ENCODE assay signal across 28 mouse cellular contexts in the genomic region with DNA sequence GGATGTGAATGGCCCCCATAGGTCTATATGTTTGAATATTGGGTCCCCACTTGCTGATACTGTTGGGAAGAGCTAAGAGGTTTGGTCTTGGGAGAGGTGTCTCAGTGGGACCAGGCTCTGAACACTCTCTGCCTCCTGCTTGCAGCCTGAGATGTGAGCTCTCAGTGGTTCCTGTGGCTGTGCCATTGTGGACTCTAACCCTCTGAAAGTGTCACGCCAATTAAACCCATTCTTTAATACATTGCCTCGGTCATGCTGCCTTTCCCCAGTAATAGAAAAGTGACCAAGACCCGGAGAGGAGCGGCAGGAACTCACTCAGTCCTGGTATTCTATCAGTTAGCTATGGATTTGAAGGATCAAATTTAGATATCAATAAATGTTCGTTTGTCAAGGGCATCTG. TPM values are rescaled to one million over a fixed set of nuclear protein-coding genes. Genes with fewer than 3 reads are reported as not detected.
A peak's percentile ranks its signal among the peaks of the same experiment; 100 is the strongest.
DNase-seq lines count a peak whose midpoint lies in the region; ATAC-seq lines count a peak whose summit lies in the region.
"Had no signal": no experiment of that assay in that cellular context is flagged by ENCODE, and none has a peak within 500 bp of the region (broad histone marks: within the 10 kb centered on the region; RNA-seq: fewer than 3 reads in every experiment).

No protein-coding gene starts in this region.

- H3K36me3 ChIP-seq in midbrain, embryonic 11.5 days (ENCODE audit: control insufficient read depth, insufficient read depth, low read length) = no peaks in the 10 kb centered on the region
- H3K36me3 ChIP-seq in midbrain, embryonic 13.5 days = no peaks in the 10 kb centered on the region
- no peaks in the 10 kb centered on the region for H3K36me3 ChIP-seq in kidney, embryonic 16.5 days (ENCODE audit: insufficient read depth, low read length)
- H3K36me3 ChIP-seq: embryonic facial prominence, embryonic 12.5 days; embryonic facial prominence, embryonic 15.5 days; G1E; heart, embryonic 12.5 days; heart, embryonic 15.5 days had no signal

- no peak overlapping the region for H3K4me3 ChIP-seq in midbrain, embryonic 11.5 days (ENCODE audit: low read depth, low read length)
- H3K4me3 ChIP-seq in midbrain, embryonic 13.5 days (replicated peaks) = no peak overlapping the region
- H3K4me3 ChIP-seq in kidney, embryonic 16.5 days (ENCODE audit: low read length) = no peak overlapping the region
- H3K4me3 ChIP-seq: embryonic facial prominence, embryonic 12.5 days; embryonic facial prominence, embryonic 15.5 days; gastrocnemius, adult 2 months; heart, embryonic 12.5 days; heart, embryonic 15.5 days had no signal

- DNase-seq in heart, adult 11 months = peak; percentile 66
- no peak for DNase-seq in heart, postnatal 10 days
- DNase-seq in midbrain, embryonic 11.5 days (ENCODE audit: low spot score, missing footprints) = no peak
- peak; percentile 31 for DNase-seq in embryo, embryonic 10.5 days (ENCODE audit: low spot score)
- DNase-seq: adrenal gland, postnatal 10 days; adrenal gland, postnatal 36 days; B cell, adult 2 months; cerebellum, adult 18-20 months; cerebellum, adult 9-10 months; cerebellum, postnatal 14 days; forebrain, postnatal 0 days; gastrocnemius, adult 2 months; gastrocnemius, postnatal 14 days; heart, adult 18-20 months; heart, postnatal 14 days; heart, postnatal 4 days had no signal

- WGBS in midbrain, embryonic 11.5 days = 51% methylated on average over 5 of the region's 5 CpGs
- 46% methylated on average over 5 of the region's 5 CpGs for WGBS in midbrain, embryonic 13.5 days
- 89% methylated on average over 5 of the region's 5 CpGs for whole genome bisulfite sequencing in kidney, embryonic 16.5 days

- ATAC-seq in midbrain, embryonic 11.5 days (ENCODE audit: low FRiP score) = peak; percentile 40; the same call in 1 of the 2 replicates
- ATAC-seq in midbrain, embryonic 13.5 days = no peak
- ATAC-seq in kidney, embryonic 16.5 days (ENCODE audit: low FRiP score, low TSS enrichment) = no peak
- ATAC-seq: forebrain, embryonic 14.5 days; forebrain, postnatal 0 days; intestine, postnatal 0 days; Patski had no signal

- no peaks in the 10 kb centered on the region for H3K27me3 ChIP-seq in midbrain, embryonic 11.5 days (ENCODE audit: control insufficient read depth, insufficient read depth, low read length)
- H3K27me3 ChIP-seq in midbrain, embryonic 13.5 days = no peaks in the 10 kb centered on the region
- no peaks in the 10 kb centered on the region for H3K27me3 ChIP-seq in kidney, embryonic 16.5 days (ENCODE audit: insufficient read depth, low read length)
- H3K27me3 ChIP-seq: CH12.LX; embryonic facial prominence, embryonic 12.5 days; embryonic facial prominence, embryonic 15.5 days; heart, embryonic 12.5 days; heart, embryonic 15.5 days had no signal

- no peaks in the 10 kb centered on the region for H3K9me3 ChIP-seq in midbrain, embryonic 11.5 days (ENCODE audit: control insufficient read depth, low read length)
- no peaks in the 10 kb centered on the region for H3K9me3 ChIP-seq in midbrain, embryonic 13.5 days
- no peaks in the 10 kb centered on the region for H3K9me3 ChIP-seq in kidney, embryonic 16.5 days (ENCODE audit: low read length)
- H3K9me3 ChIP-seq: embryonic facial prominence, embryonic 12.5 days; embryonic facial prominence, embryonic 15.5 days; G1E; heart, embryonic 12.5 days; heart, embryonic 15.5 days had no signal

- H3K27ac ChIP-seq in midbrain, embryonic 11.5 days (ENCODE audit: low read depth, low read length) = no peak overlapping the region
- no peak overlapping the region for H3K27ac ChIP-seq in midbrain, embryonic 13.5 days
- H3K27ac ChIP-seq in kidney, embryonic 16.5 days (ENCODE audit: low read length) = no peak overlapping the region
- H3K27ac ChIP-seq: embryonic facial prominence, embryonic 12.5 days; embryonic facial prominence, embryonic 15.5 days; gastrocnemius, adult 2 months; heart, embryonic 15.5 days; hindbrain, embryonic 14.5 days had no signal

- no peak overlapping the region for H3K9ac ChIP-seq in midbrain, embryonic 11.5 days (ENCODE audit: low read length)
- no peak overlapping the region for H3K9ac ChIP-seq in midbrain, embryonic 13.5 days (replicated peaks)
- no peak overlapping the region for H3K9ac ChIP-seq in kidney, embryonic 16.5 days (replicated peaks; ENCODE audit: low read length)
- H3K9ac ChIP-seq: embryonic facial prominence, embryonic 12.5 days; embryonic facial prominence, embryonic 15.5 days; forebrain, postnatal 0 days; heart, embryonic 12.5 days; heart, embryonic 15.5 days; hindbrain, embryonic 14.5 days had no signal

- intact Hi-C loops in heart, postnatal 10 days (cut with DNase I) = no loop called here

- no peak overlapping the region for H3K4me2 ChIP-seq in midbrain, embryonic 11.5 days
- no peak overlapping the region for H3K4me2 ChIP-seq in midbrain, embryonic 13.5 days (replicated peaks)
- no peak overlapping the region for H3K4me2 ChIP-seq in kidney, embryonic 16.5 days (replicated peaks; ENCODE audit: low read depth, low read length)
- H3K4me2 ChIP-seq: embryonic facial prominence, embryonic 12.5 days; embryonic facial prominence, embryonic 15.5 days; heart, embryonic 12.5 days; heart, embryonic 15.5 days; hindbrain, embryonic 14.5 days had no signal

- H3K4me1 ChIP-seq in midbrain, embryonic 11.5 days (ENCODE audit: control insufficient read depth, insufficient read depth, low read length) = no peaks in the 10 kb centered on the region
- H3K4me1 ChIP-seq in midbrain, embryonic 13.5 days (replicated peaks) = no peaks in the 10 kb centered on the region
- H3K4me1 ChIP-seq in kidney, embryonic 16.5 days (ENCODE audit: insufficient read depth, low read length) = no peaks in the 10 kb centered on the region
- H3K4me1 ChIP-seq: embryonic facial prominence, embryonic 12.5 days; embryonic facial prominence, embryonic 15.5 days had no signal

RNA-seq across cellular contexts. Expression of a gene that starts 12.4 kb away (rescaled TPM):
- total RNA-seq in heart, postnatal 10 days (2021) = 10 to 100 TPM; 89.8 to 96.6 TPM
- polyA plus RNA-seq in midbrain, embryonic 11.5 days (2014; fragmentation: Nextera tagmentation; extraction: Ambion mirVana) = 172 and 178 TPM in 2 replicates
- 140 and 146 TPM in 2 replicates for polyA plus RNA-seq in midbrain, embryonic 13.5 days (2015; fragmentation: Nextera tagmentation; extraction: Ambion mirVana)
- polyA plus RNA-seq in kidney, embryonic 16.5 days (2015; fragmentation: Nextera tagmentation; extraction: Ambion mirVana) = 166 and 185 TPM in 2 replicates

Comparison
In these comparisons a context has a peak if more than half of its experiments do, and no peak if none do; other contexts are left out.
1. DNase-seq: peak in heart, adult 11 months (single experiment) and embryo, embryonic 10.5 days (single experiment); none in heart, postnatal 10 days (0 of 2) and midbrain, embryonic 11.5 days (single experiment).